Mouse (Mus musculus) heart, embryonic 13.5 days (tissue): ENCODE measurements around the gene Fat1. TPM values are rescaled to one million over a fixed set of nuclear protein-coding genes. Genes with fewer than 3 reads are reported as not detected.

Experiments
- ATAC-seq: fragments of 200-750 bp; cut with Nextera tagmentation; 2 replicates; pipeline ENCODE4 v1.8.0; 2017; ENCODE audit warnings: moderate TSS enrichment; ENCODE audit not compliant: insufficient number of reproducible peaks, low FRiP score, low TSS enrichment; ENCODE audit errors: extremely low read depth
- H3K27ac ChIP-seq: fragments of 300-500 bp; sonication (generic); replicated peaks from 2 replicates; pipeline ENCODE4 v1.5.1; 2015; ENCODE audit warnings: moderate library complexity, mild to moderate bottlenecking, inconsistent platforms
- H3K27me3 ChIP-seq: fragments of 300-500 bp; sonication (generic); replicated peaks from 2 replicates; pipeline ENCODE4 v1.6.1; 2015; ENCODE audit warnings: mild to moderate bottlenecking, inconsistent platforms
- H3K36me3 ChIP-seq: fragments of 300-500 bp; sonication (generic); 2 replicates; pipeline ENCODE4 v1.6.1; 2015; ENCODE audit warnings: mild to moderate bottlenecking, inconsistent platforms
- H3K4me1 ChIP-seq: fragments of 300-500 bp; sonication (generic); 2 replicates; pipeline ENCODE4 v1.6.1; 2015; ENCODE audit warnings: inconsistent platforms
- H3K4me2 ChIP-seq: fragments of 300-500 bp; sonication (generic); 2 replicates; pipeline ENCODE4 v1.6.1; 2015; ENCODE audit warnings: inconsistent platforms, mild to moderate bottlenecking, moderate library complexity
- H3K4me3 ChIP-seq: fragments of 300-500 bp; sonication (generic); 2 replicates; pipeline ENCODE4 v1.5.1; 2015; ENCODE audit warnings: moderate library complexity, mild to moderate bottlenecking, inconsistent platforms
- H3K9ac ChIP-seq: fragments of 300-500 bp; sonication (generic); 2 replicates; pipeline ENCODE4 v1.6.1; 2015; ENCODE audit warnings: inconsistent platforms, mild to moderate bottlenecking, moderate library complexity
- H3K9me3 ChIP-seq: fragments of 300-500 bp; sonication (generic); 2 replicates; pipeline ENCODE4 v1.6.1; 2016; ENCODE audit warnings: inconsistent platforms
- WGBS: fragments of 180-500 bp; shearing (Covaris S2); methylation state at CpG from one replicate; pipeline ENCODE4 v1.1.7; 2015; ENCODE audit warnings: mixed read lengths; 5-methylcytosine and 5-hydroxymethylcytosine counted together
- polyA plus RNA-seq: library from polyadenylated mRNA; unstranded; fragments of >200 nt; fragmentation: Nextera tagmentation; extraction: Ambion mirVana; gene quantifications from 2 replicates; pipeline ENCODE4 v1.2.1, GENCODE M21; 2015

The Fat1 gene
- polyA plus RNA-seq, result 10.7 and 11.8 TPM in 2 replicates

DNA sequence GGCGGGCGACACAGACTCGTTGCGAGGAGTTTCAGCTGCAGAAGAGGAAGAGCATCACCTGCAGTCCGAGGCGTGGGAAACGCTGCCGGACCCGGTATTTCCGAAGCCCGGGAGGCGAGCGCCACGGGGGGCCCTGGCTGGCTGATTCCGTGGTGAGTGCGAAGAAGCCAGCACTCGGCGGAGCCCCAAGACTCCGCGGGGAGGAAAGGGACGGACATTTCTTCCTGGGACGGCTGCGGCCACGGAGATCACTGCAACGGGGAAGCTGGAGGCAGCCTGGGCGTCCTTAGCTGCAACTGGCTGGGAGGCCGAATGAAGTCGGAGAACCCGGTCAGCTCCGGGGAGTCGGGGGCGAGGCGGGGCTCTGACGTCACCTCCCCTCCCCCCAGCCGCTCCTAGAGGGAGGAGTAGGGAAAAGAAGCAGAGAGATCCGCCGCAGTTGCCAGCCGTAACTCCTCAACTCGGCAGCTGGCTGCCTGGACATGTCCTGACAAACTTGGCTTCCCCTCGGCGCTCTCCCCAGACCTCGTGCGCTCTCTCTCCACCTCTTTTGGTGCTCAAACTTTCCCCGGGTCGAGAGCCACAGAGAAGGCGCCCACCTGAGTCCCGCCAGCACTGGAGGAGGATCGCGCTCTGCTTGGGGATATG, at the start of gene Fat1:
Gene Fat1 (plus strand): TSS at position 598 of the 648 bp plus-strand sequence.
- ATAC-seq, result peak; percentile 64
- under 1% methylated on average over 49 of the region's 49 CpGs for WGBS

DNA sequence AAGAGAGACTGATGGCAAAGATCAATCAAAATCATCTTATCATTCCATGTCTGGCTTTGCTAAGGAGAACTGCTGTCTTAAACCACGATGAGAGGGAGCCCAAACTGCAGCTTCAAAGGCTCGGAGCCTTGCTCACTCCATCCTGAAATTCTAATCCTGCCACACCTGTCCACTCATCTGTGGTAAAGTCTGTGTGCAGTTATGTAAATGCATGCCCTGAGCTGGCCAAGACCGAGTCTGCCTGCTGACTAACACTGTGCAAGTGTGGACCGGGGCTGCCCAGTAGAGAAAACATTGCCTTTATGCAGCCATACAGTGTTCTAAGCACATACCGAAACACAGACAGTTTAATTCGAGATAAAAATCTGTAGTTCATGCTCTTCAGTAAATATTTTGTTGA, 40.6 kb upstream of the Fat1 start:
- H3K9ac ChIP-seq, result no peak overlapping the region
- no peak overlapping the region for H3K27ac ChIP-seq
- no peak overlapping the region for H3K4me3 ChIP-seq
- no peaks in the 10 kb centered on the region for H3K4me1 ChIP-seq
- no peak for ATAC-seq
- 63% methylated on average over 6 of the region's 6 CpGs for WGBS
- H3K9me3 ChIP-seq, result no peaks in the 10 kb centered on the region
- no peaks in the 10 kb centered on the region for H3K36me3 ChIP-seq
- H3K4me2 ChIP-seq, result no peak overlapping the region
- no peaks in the 10 kb centered on the region for H3K27me3 ChIP-seq

More for the DNA sequence above, at the start of gene Fat1:
- no peaks in the 10 kb centered on the region for H3K36me3 ChIP-seq
- H3K4me3 ChIP-seq, result peak within 1 kb of the TSS; percentile 73
- H3K4me2 ChIP-seq, result peak within 1 kb of the TSS; percentile 78
- H3K9me3 ChIP-seq, result no peaks in the 10 kb centered on the region
- H3K9ac ChIP-seq, result peak within 1 kb of the TSS; percentile 91
- peak within 1 kb of the TSS; percentile 95 for H3K27ac ChIP-seq
- peaks cover 5% of the 10 kb centered on the region; the same call in 1 of the 2 replicates for H3K27me3 ChIP-seq
- peaks cover 15% of the 10 kb centered on the region for H3K4me1 ChIP-seq

- Histone ChIP-seq H3K4me2 (no peak overlapping the region), H3K27me3 (no peaks in the 10 kb centered on the region), H3K4me3 (no peak overlapping the region), H3K9ac (no peak overlapping the region), H3K27ac (no peak overlapping the region), H3K4me1 (no peaks in the 10 kb centered on the region), H3K36me3 (no peaks in the 10 kb centered on the region), H3K9me3 (no peaks in the 10 kb centered on the region)
- ATAC-seq, result no peak
- WGBS, result 67% methylated on average over 12 of the region's 12 CpGs
Measured at GRCm38 (mm10) chr8:44899575-44899991, 35.7 kb upstream of the Fat1 start.

- WGBS, result 70% methylated on average over 12 of the region's 12 CpGs
- Histone ChIP-seq H3K27ac (no peak overlapping the region), H3K4me3 (no peak overlapping the region), H3K36me3 (no peaks in the 10 kb centered on the region), H3K9ac (no peak overlapping the region), H3K4me1 (no peaks in the 10 kb centered on the region), H3K9me3 (no peaks in the 10 kb centered on the region), H3K27me3 (no peaks in the 10 kb centered on the region), H3K4me2 (no peak overlapping the region)
- no peak for ATAC-seq
Measured at GRCm38 (mm10) chr8:44911126-44911903, 23.9 kb upstream of the Fat1 start.

GRCm38 (mm10) chr8:44919487-44920082, 15.7 kb upstream of the Fat1 start:
- ATAC-seq, result no peak
- H3K4me3 ChIP-seq, result no peak overlapping the region
- no peaks in the 10 kb centered on the region for H3K4me1 ChIP-seq
- no peak overlapping the region for H3K4me2 ChIP-seq
- no peak overlapping the region for H3K27ac ChIP-seq
- H3K27me3 ChIP-seq, result no peaks in the 10 kb centered on the region
- H3K9ac ChIP-seq, result no peak overlapping the region
- WGBS, result 81% methylated on average over 12 of the region's 12 CpGs
- H3K36me3 ChIP-seq, result no peaks in the 10 kb centered on the region
- no peaks in the 10 kb centered on the region for H3K9me3 ChIP-seq

DNA sequence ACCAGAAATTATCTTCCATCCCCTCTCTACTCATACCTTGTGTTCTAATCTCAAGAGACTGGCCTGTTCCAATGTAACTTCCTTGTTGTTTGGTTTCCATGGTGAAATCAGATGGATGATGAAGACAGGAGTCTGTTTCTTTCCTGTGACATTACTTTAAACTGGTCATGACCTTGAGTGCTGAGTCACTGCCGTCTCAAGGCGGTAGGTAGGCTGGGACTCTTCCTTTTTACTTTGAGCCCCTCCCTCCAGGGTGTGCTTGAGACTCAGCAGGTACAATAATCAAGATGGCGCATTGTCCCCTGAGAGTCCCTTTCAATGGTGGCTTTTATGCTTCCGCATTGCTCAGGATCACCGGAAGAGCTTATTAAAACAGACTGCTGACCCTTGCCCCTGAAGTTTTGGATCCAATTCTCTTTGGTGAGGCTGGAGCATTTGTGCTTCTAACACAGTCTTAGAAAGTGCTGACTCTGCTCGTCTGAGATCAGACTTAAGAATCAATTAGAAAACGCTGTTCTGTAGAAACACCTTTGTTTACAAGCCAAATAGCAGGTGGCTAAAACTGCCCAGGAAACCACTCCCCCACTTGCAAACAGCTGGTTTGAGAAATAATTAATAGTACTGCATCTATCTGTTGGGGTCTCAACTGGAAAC, 14.7 kb upstream of the Fat1 start:
- no peaks in the 10 kb centered on the region for H3K27me3 ChIP-seq
- no peak overlapping the region for H3K27ac ChIP-seq
- H3K36me3 ChIP-seq, result no peaks in the 10 kb centered on the region
- 77% methylated on average over 7 of the region's 7 CpGs for WGBS
- H3K4me2 ChIP-seq, result no peak overlapping the region
- no peaks in the 10 kb centered on the region for H3K4me1 ChIP-seq
- no peaks in the 10 kb centered on the region for H3K9me3 ChIP-seq
- no peak overlapping the region for H3K9ac ChIP-seq
- ATAC-seq, result no peak
- H3K4me3 ChIP-seq, result no peak overlapping the region

GRCm38 (mm10) chr8:44924995-44925394, 10.3 kb upstream of the Fat1 start:
- Histone ChIP-seq H3K36me3 (no peaks in the 10 kb centered on the region), H3K9me3 (peaks cover 16% of the 10 kb centered on the region), H3K4me3 (no peak overlapping the region), H3K4me1 (no peaks in the 10 kb centered on the region), H3K27me3 (no peaks in the 10 kb centered on the region), H3K27ac (no peak overlapping the region), H3K9ac (no peak overlapping the region), H3K4me2 (no peak overlapping the region)
- no peak for ATAC-seq
- WGBS, result 78% methylated on average over 5 of the region's 5 CpGs

GRCm38 (mm10) chr8:44930058-44930457, 5.2 kb upstream of the Fat1 start:
- Histone ChIP-seq H3K4me3 (no peak overlapping the region), H3K9me3 (peaks cover 16% of the 10 kb centered on the region), H3K9ac (no peak overlapping the region), H3K27ac (no peak overlapping the region), H3K27me3 (peaks cover 5% of the 10 kb centered on the region; the same call in 1 of the 2 replicates), H3K36me3 (no peaks in the 10 kb centered on the region), H3K4me2 (no peak overlapping the region), H3K4me1 (peaks cover 7% of the 10 kb centered on the region; the same call in 1 of the 2 replicates)
- ATAC-seq, result no peak
- WGBS, result 81% methylated on average over 3 of the region's 3 CpGs

DNA sequence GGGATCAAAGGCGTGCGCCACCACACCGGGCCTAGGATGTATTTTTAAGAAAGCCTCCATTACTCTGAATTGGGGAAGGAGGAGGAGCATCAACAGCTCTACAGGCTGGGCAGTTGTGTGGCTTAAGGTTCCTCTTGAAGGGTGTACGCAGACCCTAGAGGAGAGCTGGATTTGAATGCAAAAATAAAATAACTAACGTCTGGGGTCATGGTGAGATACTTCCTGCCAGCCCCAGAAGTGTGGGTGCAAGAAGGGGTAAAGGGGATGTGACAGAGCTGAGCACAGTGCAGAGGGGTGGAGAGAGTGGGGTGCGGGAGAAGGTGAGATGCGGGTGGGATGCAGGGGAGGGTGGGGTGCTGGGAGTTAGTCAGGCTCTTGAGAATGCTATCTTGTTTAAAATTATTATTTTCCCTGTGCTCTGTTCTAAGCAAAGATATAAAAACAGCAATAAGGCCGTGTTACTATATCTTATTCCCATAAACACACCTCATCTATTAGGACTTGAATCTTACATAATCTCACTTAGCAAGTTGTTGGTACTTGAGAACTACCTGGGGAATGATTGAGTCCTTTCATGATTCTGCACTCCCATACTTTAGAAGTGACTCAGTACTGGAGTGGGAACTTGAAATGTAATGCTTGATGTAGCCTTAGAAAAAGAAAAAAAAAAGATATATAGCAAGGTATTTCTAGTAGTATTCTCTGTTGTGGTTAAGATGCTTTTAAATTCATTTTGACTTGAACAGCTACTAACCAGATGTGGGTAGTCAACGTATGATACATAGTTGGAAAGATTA, 2.5 kb upstream of the Fat1 start:
- H3K4me2 ChIP-seq, result no peak overlapping the region
- H3K4me1 ChIP-seq, result peaks cover 7% of the 10 kb centered on the region; the same call in 1 of the 2 replicates
- H3K9ac ChIP-seq, result no peak overlapping the region
- no peak for ATAC-seq
- no peak overlapping the region for H3K27ac ChIP-seq
- H3K4me3 ChIP-seq, result no peak overlapping the region
- H3K36me3 ChIP-seq, result no peaks in the 10 kb centered on the region
- peaks cover 5% of the 10 kb centered on the region; the same call in 1 of the 2 replicates for H3K27me3 ChIP-seq
- H3K9me3 ChIP-seq, result peaks cover 16% of the 10 kb centered on the region
- 82% methylated on average over 9 of the region's 9 CpGs for WGBS

- peak overlapping the region; percentile 91; the same call in 1 of the 2 replicates for H3K9ac ChIP-seq
- 41% methylated on average over 6 of the region's 6 CpGs for whole genome bisulfite sequencing
Measured at GRCm38 (mm10) chr8:44933478-44933877, 1.8 kb upstream of the Fat1 start.

More at GRCm38 (mm10) chr8:44933478-44933877, 1.8 kb upstream of the Fat1 start:
- Histone ChIP-seq H3K27ac (no peak overlapping the region), H3K4me3 (peak overlapping the region; percentile 73), H3K9me3 (peaks cover 12% of the 10 kb centered on the region), H3K4me1 (peaks cover 7% of the 10 kb centered on the region; the same call in 1 of the 2 replicates), H3K27me3 (peaks cover 5% of the 10 kb centered on the region; the same call in 1 of the 2 replicates), H3K36me3 (no peaks in the 10 kb centered on the region), H3K4me2 (peak overlapping the region; percentile 78)
- no peak for ATAC-seq
